Mouse (Mus musculus): ENCODE results near the gene Dnaic2. TPM values are rescaled to one million over a fixed set of nuclear protein-coding genes. Genes with fewer than 3 reads are reported as not detected.

Dnaic2 gene
- polyA plus RNA-seq, 1 experiment = 1.9 TPM

GRCm38 (mm10) chr11:114791891-114792411 lies 64.7 kb downstream of the Dnaic2 start:
- H3K4me1 ChIP-seq (replicated peaks; ENCODE audit: control insufficient read depth, insufficient read depth, low read length) = peaks cover 18% of the 10 kb centered on the region
- TF ChIP-seq POLR2A (IDR thresholded peaks at IDR 0.05; ENCODE audit: control insufficient read depth, extremely low read depth, insufficient read depth, low read length, poor library complexity) (no peak), CTCF (IDR thresholded peaks at IDR 0.05; ENCODE audit: borderline replicate concordance, control insufficient read depth, extremely low read depth, insufficient read depth, low read length, poor library complexity) (no peak)
- H3K4me3 ChIP-seq (ENCODE audit: control insufficient read depth, insufficient read depth, low read length) = no peak overlapping the region
- no peak for DNase-seq
- 2% methylated on average over 59 of the region's 59 CpGs for WGBS
- no peak overlapping the region for H3K27ac ChIP-seq (ENCODE audit: control insufficient read depth, insufficient read depth, low read length)
- no peaks in the 10 kb centered on the region for H3K36me3 ChIP-seq (ENCODE audit: control insufficient read depth, insufficient read depth, low read length)
- peaks cover 7% of the 10 kb centered on the region; the same call in 1 of the 2 replicates for H3K27me3 ChIP-seq (ENCODE audit: control insufficient read depth, insufficient read depth, low read length)

GRCm38 (mm10) chr11:114792931-114793494 lies 65.8 kb downstream of the Dnaic2 start:
- Histone ChIP-seq H3K4me3 (ENCODE audit: control insufficient read depth, insufficient read depth, low read length) (no peak overlapping the region), H3K27ac (ENCODE audit: control insufficient read depth, insufficient read depth, low read length) (no peak overlapping the region), H3K4me1 (replicated peaks; ENCODE audit: control insufficient read depth, insufficient read depth, low read length) (peaks cover 18% of the 10 kb centered on the region), H3K27me3 (ENCODE audit: control insufficient read depth, insufficient read depth, low read length) (peaks cover 7% of the 10 kb centered on the region; the same call in 1 of the 2 replicates), H3K36me3 (ENCODE audit: control insufficient read depth, insufficient read depth, low read length) (no peaks in the 10 kb centered on the region)
- 35% methylated on average over 5 of the region's 5 CpGs for WGBS
- no peak for DNase-seq
- no peak for TF ChIP-seq CTCF (IDR thresholded peaks at IDR 0.05; ENCODE audit: borderline replicate concordance, control insufficient read depth, extremely low read depth, insufficient read depth, low read length, poor library complexity)
- no peak for TF ChIP-seq POLR2A (IDR thresholded peaks at IDR 0.05; ENCODE audit: control insufficient read depth, extremely low read depth, insufficient read depth, low read length, poor library complexity)

GRCm38 (mm10) chr11:114793868-114794545 lies 66.8 kb downstream of the Dnaic2 start:
- DNase-seq = no peak
- peaks cover 7% of the 10 kb centered on the region; the same call in 1 of the 2 replicates for H3K27me3 ChIP-seq (ENCODE audit: control insufficient read depth, insufficient read depth, low read length)

GRCm38 (mm10) chr11:114794691-114795090 lies 67.5 kb downstream of the Dnaic2 start:
- Histone ChIP-seq H3K4me3 (ENCODE audit: control insufficient read depth, insufficient read depth, low read length) (no peak overlapping the region), H3K36me3 (ENCODE audit: control insufficient read depth, insufficient read depth, low read length) (no peaks in the 10 kb centered on the region), H3K27me3 (ENCODE audit: control insufficient read depth, insufficient read depth, low read length) (peaks cover 7% of the 10 kb centered on the region; the same call in 1 of the 2 replicates), H3K27ac (ENCODE audit: control insufficient read depth, insufficient read depth, low read length) (no peak overlapping the region), H3K4me1 (replicated peaks; ENCODE audit: control insufficient read depth, insufficient read depth, low read length) (peaks cover 14% of the 10 kb centered on the region)
- 86% methylated on average over 4 of the region's 4 CpGs for WGBS
- DNase-seq = no peak
- TF ChIP-seq CTCF (IDR thresholded peaks at IDR 0.05; ENCODE audit: borderline replicate concordance, control insufficient read depth, extremely low read depth, insufficient read depth, low read length, poor library complexity) = no peak
- no peak for TF ChIP-seq POLR2A (IDR thresholded peaks at IDR 0.05; ENCODE audit: control insufficient read depth, extremely low read depth, insufficient read depth, low read length, poor library complexity)

More at GRCm38 (mm10) chr11:114793868-114794545, 66.8 kb downstream of the Dnaic2 start:
- H3K36me3 ChIP-seq (ENCODE audit: control insufficient read depth, insufficient read depth, low read length) = no peaks in the 10 kb centered on the region
- H3K4me3 ChIP-seq (ENCODE audit: control insufficient read depth, insufficient read depth, low read length) = no peak overlapping the region
- WGBS = 70% methylated on average over 19 of the region's 19 CpGs
- H3K27ac ChIP-seq (ENCODE audit: control insufficient read depth, insufficient read depth, low read length) = no peak overlapping the region
- TF ChIP-seq CTCF (IDR thresholded peaks at IDR 0.05; ENCODE audit: borderline replicate concordance, control insufficient read depth, extremely low read depth, insufficient read depth, low read length, poor library complexity) (no peak), POLR2A (IDR thresholded peaks at IDR 0.05; ENCODE audit: control insufficient read depth, extremely low read depth, insufficient read depth, low read length, poor library complexity) (no peak)
- peaks cover 18% of the 10 kb centered on the region for H3K4me1 ChIP-seq (replicated peaks; ENCODE audit: control insufficient read depth, insufficient read depth, low read length)

- peaks cover 14% of the 10 kb centered on the region for H3K4me1 ChIP-seq (replicated peaks; ENCODE audit: control insufficient read depth, insufficient read depth, low read length)
- no peak for TF ChIP-seq CTCF (IDR thresholded peaks at IDR 0.05; ENCODE audit: borderline replicate concordance, control insufficient read depth, extremely low read depth, insufficient read depth, low read length, poor library complexity)
- no peak for TF ChIP-seq POLR2A (IDR thresholded peaks at IDR 0.05; ENCODE audit: control insufficient read depth, extremely low read depth, insufficient read depth, low read length, poor library complexity)
- DNase-seq = peak; percentile 29
- H3K27ac ChIP-seq (ENCODE audit: control insufficient read depth, insufficient read depth, low read length) = no peak overlapping the region
- H3K4me3 ChIP-seq (ENCODE audit: control insufficient read depth, insufficient read depth, low read length) = peak overlapping the region; percentile 34
- peaks cover 7% of the 10 kb centered on the region; the same call in 1 of the 2 replicates for H3K27me3 ChIP-seq (ENCODE audit: control insufficient read depth, insufficient read depth, low read length)
- H3K36me3 ChIP-seq (ENCODE audit: control insufficient read depth, insufficient read depth, low read length) = no peaks in the 10 kb centered on the region
- 2% methylated on average over 7 of the region's 7 CpGs for WGBS
These were observed 68.1 kb downstream of the Dnaic2 start for GRCm38 (mm10) chr11:114795231-114795746.

- peak within 1 kb of the TSS; percentile 34 for H3K4me3 ChIP-seq (ENCODE audit: control insufficient read depth, insufficient read depth, low read length)
- H3K4me1 ChIP-seq (replicated peaks; ENCODE audit: control insufficient read depth, insufficient read depth, low read length) = peaks cover 14% of the 10 kb centered on the region
- no peaks in the 10 kb centered on the region for H3K36me3 ChIP-seq (ENCODE audit: control insufficient read depth, insufficient read depth, low read length)
- H3K27me3 ChIP-seq (ENCODE audit: control insufficient read depth, insufficient read depth, low read length) = peaks cover 7% of the 10 kb centered on the region; the same call in 1 of the 2 replicates
- TF ChIP-seq CTCF (IDR thresholded peaks at IDR 0.05; ENCODE audit: borderline replicate concordance, control insufficient read depth, extremely low read depth, insufficient read depth, low read length, poor library complexity) = no peak
- TF ChIP-seq POLR2A (IDR thresholded peaks at IDR 0.05; ENCODE audit: control insufficient read depth, extremely low read depth, insufficient read depth, low read length, poor library complexity) = no peak
- DNase-seq = no peak
- no peak within 1 kb of the TSS for H3K27ac ChIP-seq (ENCODE audit: control insufficient read depth, insufficient read depth, low read length)
- WGBS = 42% methylated on average over 4 of the region's 4 CpGs
These were observed 68.7 kb downstream of the Dnaic2 start, which contains the start of gene Btbd17 for GRCm38 (mm10) chr11:114795848-114796322. Gene Btbd17 (minus strand): TSS chr11:114795945.
